Mouse (Mus musculus): ENCODE results near the gene Ccdc155.

GRCm38 (mm10) chr7:45161612-45162473 is 42.8 kb downstream of the Ccdc155 start:
- TF ChIP-seq USF1 (IDR thresholded peaks at IDR 0.05; ENCODE audit: low read depth): peak; percentile 26
- peak; percentile 99 for TF ChIP-seq CTCF (IDR thresholded peaks at IDR 0.05; ENCODE audit: control insufficient read depth, insufficient read depth, insufficient read length)

Measured in C2C12 (cell line).